Mouse (Mus musculus) bone marrow macrophage, adult 2 months (primary cell): Measurements from ENCODE around the gene Arhgap44.

Source experiments
- CTCF ChIP-seq: IDR thresholded peaks from 2 replicates; pipeline ENCODE4 v1.5.1; 2012; ENCODE audit warnings: low read depth, mild to moderate bottlenecking, low read length, moderate library complexity
- POLR2A ChIP-seq: IDR thresholded peaks from 2 replicates; pipeline ENCODE4 v1.6.1; 2012; ENCODE audit warnings: mild to moderate bottlenecking, low read depth, low read length, borderline replicate concordance

DNA sequence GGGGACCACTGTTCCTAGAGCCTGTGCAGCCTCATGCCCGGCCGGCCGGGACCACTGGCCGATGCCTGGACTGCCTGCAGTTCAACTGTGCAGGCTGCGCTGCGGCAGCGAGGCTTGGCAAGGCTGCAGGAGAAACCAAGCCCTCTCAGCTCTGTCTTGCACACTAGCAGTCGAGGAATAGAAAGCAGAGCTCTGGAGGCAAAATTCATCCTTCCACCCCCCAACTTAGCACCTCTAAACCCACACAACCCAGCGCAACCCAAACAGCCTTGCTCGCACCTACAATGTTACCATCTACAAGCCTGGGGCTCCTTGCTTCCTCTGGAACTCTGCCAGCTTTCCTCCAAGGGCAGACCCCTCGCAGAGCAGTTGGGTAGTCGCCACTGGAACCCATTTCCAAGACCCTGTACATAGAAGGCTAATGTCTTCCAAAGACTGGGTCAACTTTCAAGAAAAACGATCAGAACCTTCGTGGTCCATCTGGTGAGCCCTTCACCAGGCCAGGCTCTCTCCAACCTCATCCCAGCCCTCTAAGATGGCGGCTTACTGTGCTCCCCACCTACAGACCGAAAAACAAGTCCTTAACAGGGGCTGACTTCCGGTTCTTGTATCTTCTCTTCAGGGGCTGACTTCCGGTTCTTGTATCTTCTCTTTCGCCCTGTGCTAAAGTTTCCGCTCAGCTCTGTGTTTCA lies 4.6 kb downstream of the Arhgap44 start:
- TF ChIP-seq CTCF = no peak
- TF ChIP-seq POLR2A = no peak
